Comparison of ENCODE assay signal across 8 mouse cellular contexts in genomic region chr12:108554120-108554841, GRCm38 (mm10). TPM values are rescaled to one million over a fixed set of nuclear protein-coding genes. Genes with fewer than 3 reads are reported as not detected.
DNase-seq lines count a peak whose midpoint lies in the region; ATAC-seq and TF ChIP-seq lines count a peak whose summit lies in the region.

TSS of gene Evl (plus strand) at chr12:108554720.

- peak within 1 kb of the TSS; percentile 73 to 96 for H3K4me3 ChIP-seq in ES-E14 (ENCODE audit: insufficient read depth in 1 of 2, low read depth in 1 of 2, low read length in 2 of 2, poor library complexity in 1 of 2, severe bottlenecking in 1 of 2)
- peak within 1 kb of the TSS; percentile 69 for H3K4me3 ChIP-seq in cerebellum, adult 2 months (replicated peaks; ENCODE audit: insufficient read depth, low read depth, low read length)
- peak within 1 kb of the TSS; percentile 97 for H3K4me3 ChIP-seq in forebrain, postnatal 0 days (ENCODE audit: low read depth, low read length)
- peak within 1 kb of the TSS; percentile 75 for H3K4me3 ChIP-seq in lung, adult 2 months (replicated peaks; ENCODE audit: extremely low read depth, low read depth, low read length)
- peak within 1 kb of the TSS; percentile 95 for H3K4me3 ChIP-seq in olfactory bulb, adult 2 months (ENCODE audit: insufficient read depth, low read depth, low read length)

- H3K4me1 ChIP-seq in ES-E14 (ENCODE audit: control insufficient read depth in 2 of 2, insufficient read depth in 2 of 2, low read length in 2 of 2, poor library complexity in 1 of 2), result peaks cover 3 to 15% of the 10 kb centered on the region in 2 experiments; a peak in 3 of 4 replicates
- peaks cover 3% of the 10 kb centered on the region; the same call in 1 of the 2 replicates for H3K4me1 ChIP-seq in cerebellum, adult 2 months (ENCODE audit: control insufficient read depth, insufficient read depth, low read length)
- H3K4me1 ChIP-seq in forebrain, postnatal 0 days (ENCODE audit: insufficient read depth), result peaks cover 26% of the 10 kb centered on the region
- peaks cover 7% of the 10 kb centered on the region; the same call in 1 of the 2 replicates for H3K4me1 ChIP-seq in lung, adult 2 months (ENCODE audit: control insufficient read depth, insufficient read depth, low read length)
- peaks cover 17% of the 10 kb centered on the region for H3K4me1 ChIP-seq in olfactory bulb, adult 2 months (ENCODE audit: control insufficient read depth, insufficient read depth, low read length)

- in situ Hi-C loops in ES-E14 (cut with MboI; ENCODE audit: low sequenced_read_pairs in 2 of 2, unreplicated experiment in 2 of 2), result no loop called here

- WGBS in cerebellum, adult 2 months, result under 1% methylated on average over 49 of the region's 50 CpGs
- WGBS in forebrain, postnatal 0 days, result 5% methylated on average over 50 of the region's 50 CpGs
- WGBS in lung, adult 2 months, result 4% methylated on average over 47 of the region's 50 CpGs
- 1% methylated on average over 50 of the region's 50 CpGs for WGBS in olfactory bulb, adult 2 months

- ATAC-seq in forebrain, postnatal 0 days, result peak; percentile 90

- H3K4me2 ChIP-seq in forebrain, postnatal 0 days (ENCODE audit: low read depth), result peak within 1 kb of the TSS; percentile 66

- H3K27me3 ChIP-seq in cerebellum, adult 2 months (ENCODE audit: control insufficient read depth, insufficient read depth, low read length), result no peaks in the 10 kb centered on the region
- H3K27me3 ChIP-seq in forebrain, postnatal 0 days (ENCODE audit: insufficient read depth, low read length), result no peaks in the 10 kb centered on the region

- peak within 1 kb of the TSS; percentile 91 for H3K9ac ChIP-seq in ES-E14 (ENCODE audit: insufficient read depth, low read depth, low read length, poor library complexity, severe bottlenecking)
- peak within 1 kb of the TSS; percentile 95 for H3K9ac ChIP-seq in forebrain, postnatal 0 days

- peak; percentile 91 for DNase-seq in ES-E14 (ENCODE audit: low read depth, low spot score)
- peak; percentile 83 to 86 for DNase-seq in cerebellum, adult 2 months
- peak; percentile 96 for DNase-seq in forebrain, postnatal 0 days
- peak; percentile 79 to 82 for DNase-seq in heart, postnatal 36 days
- peak; percentile 58 to 81 for DNase-seq in layer of hippocampus, adult 18-20 months (ENCODE audit: low spot score in 2 of 2)
- peak; percentile 68 for DNase-seq in lung, adult 2 months
- DNase-seq in thymus, postnatal 0 days (ENCODE audit: low spot score), result peak; percentile 90

- H3K27ac ChIP-seq in ES-E14 (ENCODE audit: insufficient read depth, low read depth, low read length, poor library complexity, severe bottlenecking), result no peak within 1 kb of the TSS; the same call in 1 of the 2 replicates
- peak within 1 kb of the TSS; percentile 80; the same call in 1 of the 2 replicates for H3K27ac ChIP-seq in cerebellum, adult 2 months (ENCODE audit: insufficient read depth, low read length)
- H3K27ac ChIP-seq in forebrain, postnatal 0 days (ENCODE audit: low read depth, low read length), result peak within 1 kb of the TSS; percentile 96
- H3K27ac ChIP-seq in olfactory bulb, adult 2 months (ENCODE audit: insufficient read depth, low read depth, low read length), result peak within 1 kb of the TSS; percentile 89

- H3K36me3 ChIP-seq in ES-E14 (ENCODE audit: control insufficient read depth, insufficient read depth, low read length, poor library complexity, severe bottlenecking), result no peaks in the 10 kb centered on the region
- no peaks in the 10 kb centered on the region for H3K36me3 ChIP-seq in forebrain, postnatal 0 days (ENCODE audit: insufficient read depth)

- intact Hi-C loops in heart, postnatal 36 days (cut with DNase I), result no loop called here

- peak; percentile 39; the same call in 1 of the 2 replicates for TF ChIP-seq POLR2A in cerebellum, adult 2 months (IDR thresholded peaks at IDR 0.05; ENCODE audit: borderline replicate concordance, insufficient read depth, low read length)
- 0 out of 2 replicates have a peak, but pooled peaks have one; percentile 13 for TF ChIP-seq POLR2A in lung, adult 2 months (IDR thresholded peaks at IDR 0.05; ENCODE audit: borderline replicate concordance, extremely low read depth, low read depth, low read length)
- TF ChIP-seq POLR2A in olfactory bulb, adult 2 months (IDR thresholded peaks at IDR 0.05; ENCODE audit: insufficient read depth, low read depth, low read length), result peak; percentile 75

- no peaks in the 10 kb centered on the region for H3K9me3 ChIP-seq in ES-E14 (ENCODE audit: control insufficient read depth, insufficient read depth, low read depth, low read length)
- H3K9me3 ChIP-seq in forebrain, postnatal 0 days (ENCODE audit: low read length), result no peaks in the 10 kb centered on the region

- TF ChIP-seq CTCF in cerebellum, adult 2 months (IDR thresholded peaks at IDR 0.05; ENCODE audit: borderline replicate concordance, insufficient read depth, low read depth, low read length), result no peak
- 0 out of 2 replicates have a peak, but pooled peaks have one; percentile 13 for TF ChIP-seq CTCF in forebrain, postnatal 0 days (IDR thresholded peaks at IDR 0.05; ENCODE audit: low read depth)
- no peak for TF ChIP-seq CTCF in lung, adult 2 months (IDR thresholded peaks at IDR 0.05; ENCODE audit: insufficient read depth, low read length)
- TF ChIP-seq CTCF in olfactory bulb, adult 2 months (IDR thresholded peaks at IDR 0.05; ENCODE audit: insufficient read depth, low read depth, low read length), result no peak

TF ChIP-seq in ES-E14, 5 proteins besides CTCF, POLR2A, EP300 and RAD21:
- TF ChIP-seq HCFC1 (IDR thresholded peaks at IDR 0.05; ENCODE audit: borderline replicate concordance, insufficient read depth, low read length), result no peak

RNA-seq across cellular contexts. Expression of gene Evl, which starts in this region (rescaled TPM):
- total RNA-seq in ES-E14 (2012; rRNA removed), result 27.2 and 36.4 TPM in 2 replicates
- 110 and 118 TPM in 2 replicates for polyA plus RNA-seq in cerebellum, adult 2 months (2012; rRNA removed)
- 183 and 192 TPM in 2 replicates for total RNA-seq in forebrain, postnatal 0 days (2014; rRNA removed)
- 251 and 260 TPM in 2 replicates for polyA plus RNA-seq in forebrain, postnatal 0 days (2015; fragmentation: Nextera tagmentation; extraction: Ambion mirVana)
- total RNA-seq in heart, postnatal 36 days (2021), result 10 to 100 TPM; 46.8 to 48.7 TPM
- total RNA-seq in layer of hippocampus, adult 18-20 months (2021), result 100 to 1,000 TPM; 184 to 192 TPM
- 51.2 and 65.6 TPM in 2 replicates for polyA plus RNA-seq in lung, adult 2 months (2012; rRNA removed)
- polyA plus RNA-seq in olfactory bulb, adult 2 months (2012; ENCODE audit: insufficient read depth, insufficient read length, low replicate concordance, missing spikeins), result not detected in 2 replicates
- polyA plus RNA-seq in thymus, postnatal 0 days (2015; fragmentation: Nextera tagmentation; extraction: Ambion mirVana), result 69.7 and 73.8 TPM in 2 replicates

Comparison
In these comparisons a context has a peak if more than half of its experiments do, and no peak if none do; other contexts are left out.
1. POLR2A ChIP-seq: peak in every context shown above with its lines; median percentile 75 in olfactory bulb, adult 2 months; 39 in cerebellum, adult 2 months; 13 in lung, adult 2 months.